Mouse (Mus musculus) pancreas, adult 10 weeks (tissue): Measurements from ENCODE around the gene 4930426L09Rik. TPM values are rescaled to one million over a fixed set of nuclear protein-coding genes. Genes with fewer than 3 reads are reported as not detected.

Experiments
- polyA plus RNA-seq: library from polyadenylated mRNA; stranded (reverse); fragments of 350-450 nt; fragmentation: Illumina TruSeq; extraction: RNeasy Lipid Tissue Mini Kit (QIAGEN cat#74804); gene quantifications from one replicate; pipeline ENCODE4 v1.2.3, GENCODE M21; 2015; ENCODE audit warnings: low read depth, low replicate concordance; ENCODE audit not compliant: insufficient read depth

4930426L09Rik gene
- polyA plus RNA-seq, result not detected

GRCm38 (mm10) chr2:18998054-18998478 lies at the start of gene 4930426L09Rik, which contains the start of gene Pip4k2a:
TSS of gene 4930426L09Rik (plus strand) at chr2:18998343.
TSS of gene Pip4k2a (minus strand) at chr2:18998126.

Other genes starting within 250 kb of the 4930426L09Rik start
- 3.9 TPM for gene Pip4k2a, start 217 bp upstream of the 4930426L09Rik start, polyA plus RNA-seq
- gene Armc3, start 201.0 kb downstream of the 4930426L09Rik start, polyA plus RNA-seq, result not detected